Mouse (Mus musculus): ENCODE data around the gene Bicra.

Bicra gene

GRCm38 (mm10) chr7:16048675-16049575 lies 1.2 kb upstream of the Bicra start:
- DNase-seq (ENCODE audit: extremely low read depth, insufficient read length, low spot score), result no peak

DNA sequence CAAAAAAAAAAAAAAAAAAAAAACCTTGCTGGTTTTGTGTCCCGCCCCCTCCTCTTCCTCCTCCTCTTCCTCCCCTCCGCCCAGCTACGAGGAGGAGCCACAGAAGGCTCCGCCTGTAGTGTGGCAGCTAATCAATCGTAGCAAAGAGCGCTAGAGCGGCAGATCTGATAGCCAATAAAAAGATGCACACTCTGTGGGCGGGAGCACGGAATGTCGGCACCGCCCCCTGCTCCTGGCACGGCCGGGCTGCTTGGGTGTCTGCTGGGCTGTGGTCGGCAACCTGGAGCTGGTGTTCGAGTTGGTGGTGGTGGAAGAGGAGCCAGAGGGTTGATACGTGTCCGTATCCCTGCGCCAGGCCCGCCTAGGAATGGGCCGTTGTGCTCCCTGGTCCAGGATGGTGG lies 443 bp upstream of the Bicra start:
- peak; percentile 93 for DNase-seq (ENCODE audit: extremely low read depth, insufficient read length, low spot score)

GRCm38 (mm10) chr7:16046481-16047337 lies 1.0 kb downstream of the Bicra start:
- DNase-seq (ENCODE audit: extremely low read depth, insufficient read length, low spot score), result peak; percentile 86

GRCm38 (mm10) chr7:16046101-16046480 lies 1.6 kb downstream of the Bicra start:
- DNase-seq (ENCODE audit: extremely low read depth, insufficient read length, low spot score), result no peak

- DNase-seq (ENCODE audit: extremely low read depth, insufficient read length, low spot score), result no peak
Observed at GRCm38 (mm10) chr7:16045538-16045937, 2.2 kb downstream of the Bicra start.

- DNase-seq (ENCODE audit: extremely low read depth, insufficient read length, low spot score), result no peak
Observed at GRCm38 (mm10) chr7:16044531-16044930, 3.2 kb downstream of the Bicra start.

- DNase-seq (ENCODE audit: extremely low read depth, insufficient read length, low spot score), result no peak
Observed at GRCm38 (mm10) chr7:16043861-16044435, 3.8 kb downstream of the Bicra start.

DNA sequence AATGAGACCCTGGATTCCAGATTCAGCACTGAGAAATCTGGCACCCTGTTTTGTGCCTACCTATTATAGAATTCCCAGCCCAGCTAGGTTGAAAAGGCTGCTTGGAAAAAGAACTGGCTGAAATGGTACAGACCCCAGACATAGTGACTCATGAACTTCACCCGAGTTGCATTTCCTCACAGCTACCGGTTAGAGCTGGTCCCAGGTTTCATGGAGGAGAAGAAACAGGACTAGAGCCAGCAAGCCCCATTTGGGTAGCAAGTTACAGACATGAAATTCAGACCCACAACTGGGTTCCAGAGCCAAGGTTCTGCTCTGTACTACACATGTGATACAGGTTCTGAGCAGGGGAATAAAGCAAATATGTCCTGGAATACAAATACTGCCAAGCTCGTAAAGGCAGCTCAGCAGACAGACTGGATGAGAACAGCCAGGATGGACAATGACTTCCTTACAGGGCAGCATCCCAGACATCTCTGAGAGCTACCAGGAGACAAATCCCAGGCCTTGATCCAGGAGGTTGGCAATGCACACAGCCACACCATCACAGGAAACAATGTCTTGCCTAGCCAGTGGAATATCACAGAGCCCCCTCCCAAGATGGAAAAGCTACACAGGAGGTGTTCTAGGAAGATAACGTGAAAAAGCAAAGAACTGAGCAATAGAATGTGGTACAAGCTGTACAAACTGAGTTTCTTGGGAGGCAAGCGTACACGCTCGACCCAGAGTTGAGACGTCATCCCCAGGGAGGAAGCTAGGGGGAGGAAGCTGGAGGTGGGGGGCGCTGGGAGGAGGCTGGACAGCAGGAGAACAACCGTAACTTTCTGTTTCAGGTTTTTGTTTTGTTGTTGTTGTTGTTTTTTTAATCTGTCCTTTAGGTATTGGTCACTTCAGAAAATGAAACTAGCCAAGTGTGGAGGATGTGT lies 4.6 kb downstream of the Bicra start:
- DNase-seq (ENCODE audit: extremely low read depth, insufficient read length, low spot score), result no peak

DNA sequence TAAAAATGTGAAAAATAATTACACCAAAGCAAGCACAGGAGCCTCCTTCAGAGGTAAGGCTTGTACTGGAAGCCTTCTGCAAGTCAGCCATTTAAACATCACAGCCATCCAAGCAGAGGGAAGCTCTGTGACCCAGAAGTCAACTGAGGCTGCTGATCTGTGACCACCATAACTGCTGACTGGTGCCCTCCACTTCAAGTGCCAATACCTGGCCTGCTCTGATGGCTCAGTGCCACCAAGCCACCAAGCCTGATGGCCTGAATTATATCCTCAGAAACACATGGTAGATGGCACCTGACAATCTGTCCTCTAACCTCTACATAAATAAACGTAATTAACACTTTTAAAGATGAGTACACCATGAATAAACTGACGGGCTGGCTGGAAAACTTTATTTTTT lies 6.5 kb downstream of the Bicra start:
- DNase-seq (ENCODE audit: extremely low read depth, insufficient read length, low spot score), result no peak

GRCm38 (mm10) chr7:16039363-16039762 lies 8.4 kb downstream of the Bicra start:
- DNase-seq (ENCODE audit: extremely low read depth, insufficient read length, low spot score), result no peak

GRCm38 (mm10) chr7:16036972-16037371 lies 10.7 kb downstream of the Bicra start:
- no peak for DNase-seq (ENCODE audit: extremely low read depth, insufficient read length, low spot score)

DNA sequence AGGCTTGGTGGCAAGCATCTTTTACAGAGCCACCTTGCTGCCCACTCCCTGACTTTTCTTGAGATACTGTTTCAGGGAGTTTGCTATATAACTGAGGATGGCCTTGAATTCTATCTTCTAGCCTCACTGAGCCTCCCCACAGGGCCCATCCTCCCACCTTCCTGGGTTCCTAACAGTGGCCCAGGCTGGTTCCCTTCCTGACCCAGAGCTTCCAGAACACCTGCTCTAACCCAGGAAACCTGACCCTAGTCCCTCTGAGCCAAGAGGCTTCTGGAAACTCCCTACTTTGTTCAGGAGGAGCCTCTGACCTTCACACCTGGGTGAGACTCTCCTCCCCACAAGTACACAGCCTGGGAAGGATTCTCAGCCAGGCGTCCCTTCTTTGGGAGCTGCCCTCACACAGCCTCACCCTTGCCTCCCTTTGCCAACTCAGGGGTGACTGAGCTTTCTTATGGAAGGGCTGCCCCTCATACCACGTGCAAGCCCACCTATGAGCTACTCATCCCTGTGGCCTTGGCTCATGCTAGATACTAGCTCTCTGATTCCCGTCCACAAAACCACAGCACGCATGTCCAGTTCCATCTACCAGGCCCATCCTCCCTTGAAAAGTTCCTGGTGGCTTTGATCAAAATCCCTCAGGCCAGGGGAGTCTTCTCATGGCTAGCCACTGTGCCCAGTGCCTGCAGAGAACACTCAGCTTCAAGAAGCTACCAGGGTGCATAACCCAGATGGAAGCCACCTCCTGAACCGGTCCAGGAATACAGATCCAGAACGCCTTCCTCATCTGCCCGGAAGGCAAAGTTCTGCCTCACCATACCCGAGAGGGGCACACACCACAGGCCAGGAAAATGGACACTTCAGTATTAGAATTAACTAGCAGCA lies 13.9 kb downstream of the Bicra start:
- DNase-seq (ENCODE audit: extremely low read depth, insufficient read length, low spot score), result no peak

DNA sequence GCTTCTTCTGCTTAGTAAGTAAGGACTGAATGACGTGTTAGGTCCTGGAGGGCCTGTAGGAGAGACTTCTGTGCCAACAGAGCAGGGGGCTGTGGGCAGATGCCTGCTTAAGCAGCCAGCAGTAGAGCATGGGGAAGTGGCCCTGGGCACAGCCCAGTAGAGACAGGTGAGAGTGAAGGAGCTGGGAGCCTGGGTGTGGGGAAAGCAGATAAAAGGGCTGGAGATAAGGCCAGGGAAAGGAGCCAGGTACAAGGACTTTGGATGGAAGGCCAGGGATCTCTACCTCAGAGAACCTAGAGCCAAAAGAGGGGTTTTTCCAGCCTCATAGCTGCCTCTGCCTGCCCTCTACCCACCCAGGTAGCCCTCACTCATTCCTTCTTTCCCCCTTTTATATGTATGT lies 14.7 kb downstream of the Bicra start:
- no peak for DNase-seq (ENCODE audit: extremely low read depth, insufficient read length, low spot score)

GRCm38 (mm10) chr7:16031072-16031471 lies 16.6 kb downstream of the Bicra start:
- no peak for DNase-seq (ENCODE audit: extremely low read depth, insufficient read length, low spot score)

GRCm38 (mm10) chr7:16028102-16028927 lies 19.4 kb downstream of the Bicra start:
- DNase-seq (ENCODE audit: extremely low read depth, insufficient read length, low spot score), result peak; percentile 65

DNA sequence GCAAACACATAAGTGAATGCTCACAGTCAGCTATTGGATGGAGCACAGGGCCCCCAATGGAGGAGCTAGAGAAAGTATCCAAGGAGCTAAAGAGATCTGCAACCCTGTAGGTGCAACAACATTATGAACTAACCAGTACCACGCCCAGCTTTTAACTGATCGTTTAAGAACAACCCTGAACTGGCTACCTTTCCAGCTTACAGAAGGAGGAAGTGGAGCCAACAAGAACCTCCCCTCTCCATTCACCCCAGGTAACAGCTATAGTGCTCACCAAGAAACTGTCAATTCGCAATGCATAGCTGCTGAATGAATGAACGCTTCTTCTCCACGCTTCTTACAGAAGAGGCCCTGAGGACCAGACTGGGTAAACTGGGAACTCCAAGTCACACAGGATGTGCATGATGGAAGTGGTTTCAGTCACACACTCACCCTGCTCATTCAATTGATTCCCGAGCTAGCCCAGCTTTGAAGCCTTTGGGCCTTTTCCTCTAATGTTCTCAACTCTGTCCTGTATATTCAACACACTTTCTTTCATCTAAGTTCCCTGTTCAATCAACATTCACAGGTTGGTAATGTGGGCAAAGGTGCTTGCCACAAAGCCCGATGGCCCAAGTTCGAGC lies 23.0 kb downstream of the Bicra start:
- no peak for DNase-seq (ENCODE audit: extremely low read depth, insufficient read length, low spot score)

- DNase-seq (ENCODE audit: extremely low read depth, insufficient read length, low spot score), result no peak
Observed at GRCm38 (mm10) chr7:16019256-16020094, 28.2 kb downstream of the Bicra start.

Data from 3134 (cell line).